Mouse (Mus musculus) retina, postnatal 7 days (tissue): ENCODE measurements around the gene Ddx6.

ENCODE experiments used
- DNase-seq: peaks from one replicate; pipeline ENCODE4 v3.0.0-alpha.2; 2012; ENCODE audit warnings: low read depth, low spot score

Ddx6 gene

GRCm38 (mm10) chr9:44686638-44687037 lies 81.9 kb downstream of the Ddx6 start:
- peak; percentile 32 for DNase-seq

- DNase-seq, result no peak
Measured at GRCm38 (mm10) chr9:44688013-44688412, 83.3 kb downstream of the Ddx6 start.
